Mouse (Mus musculus) stomach, postnatal 0 days (tissue): ENCODE measurements around the gene Adcy5.

Experiments
- CTCF ChIP-seq: IDR thresholded peaks from 2 replicates; pipeline ENCODE4 v1.5.1; 2016; ENCODE audit warnings: antibody characterized with exemption, low read depth, mild to moderate bottlenecking, moderate library complexity
- EP300 ChIP-seq: optimal IDR thresholded peaks from 2 replicates; pipeline ENCODE3; 2016; ENCODE audit warnings: antibody characterized with exemption

DNA sequence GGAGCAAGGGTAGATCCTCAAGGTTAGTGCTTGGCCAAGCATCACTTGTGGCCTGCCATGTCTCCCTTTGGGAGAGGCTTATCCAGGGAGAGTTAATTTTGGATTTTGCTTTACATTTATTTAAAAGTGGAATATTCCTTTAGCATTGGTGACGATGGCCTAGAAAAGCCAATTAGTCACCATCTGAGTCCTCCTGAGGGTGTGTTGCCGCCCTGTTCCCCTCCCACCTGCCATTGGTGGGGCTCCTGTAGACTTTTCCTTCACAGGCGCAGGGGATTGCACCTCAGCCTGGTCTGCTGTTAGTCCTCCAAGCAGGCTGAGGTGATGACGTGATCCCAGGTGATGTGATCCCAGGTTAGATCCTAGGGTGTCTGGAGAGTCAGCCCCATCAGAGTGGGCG is 17.5 kb downstream of the Adcy5 start:
- TF ChIP-seq CTCF (no peak), EP300 (no peak)
